Mouse (Mus musculus): Measurements from ENCODE around the gene Obox3. TPM values are rescaled to one million over a fixed set of nuclear protein-coding genes. Genes with fewer than 3 reads are reported as not detected.
"Not testable (repeated sequence)": the region's sequence is repeated elsewhere in the genome, so short reads cannot be mapped to it uniquely, and the experiment has no call there.

The Obox3 gene
- polyA plus RNA-seq (2015; fragmentation: Nextera tagmentation; extraction: Ambion mirVana): not detected in 2 replicates

- 23% methylated on average over 1 of the region's 1 CpGs for WGBS
- not testable (repeated sequence) for H3K4me3 ChIP-seq (ENCODE audit: low read length); ATAC-seq (ENCODE audit: low FRiP score, low TSS enrichment)
Measured at GRCm38 (mm10) chr7:15639802-15640201, at the start of gene Obox3. Gene Obox3, minus strand, starts transcription at chr7:15639902.

GRCm38 (mm10) chr7:15509411-15509810 is 130.3 kb downstream of the Obox3 start:
- H3K4me1 ChIP-seq (ENCODE audit: insufficient read depth, low read length); ATAC-seq (ENCODE audit: low FRiP score, low TSS enrichment); H3K9me3 ChIP-seq (ENCODE audit: low read length); H3K4me2 ChIP-seq (replicated peaks; ENCODE audit: low read depth, low read length); H3K4me3 ChIP-seq (ENCODE audit: low read length); H3K27ac ChIP-seq (ENCODE audit: low read length); H3K9ac ChIP-seq (replicated peaks; ENCODE audit: low read length); H3K36me3 ChIP-seq (ENCODE audit: insufficient read depth, low read length); H3K27me3 ChIP-seq (ENCODE audit: insufficient read depth, low read length): not testable (repeated sequence)
- WGBS: 88% methylated on average over 5 of the region's 5 CpGs

More at GRCm38 (mm10) chr7:15639802-15640201, at the start of gene Obox3:
- not testable (repeated sequence) for H3K4me1 ChIP-seq (ENCODE audit: insufficient read depth, low read length); H3K9me3 ChIP-seq (ENCODE audit: low read length); H3K36me3 ChIP-seq (ENCODE audit: insufficient read depth, low read length); H3K27ac ChIP-seq (ENCODE audit: low read length); H3K4me2 ChIP-seq (replicated peaks; ENCODE audit: low read depth, low read length); H3K27me3 ChIP-seq (ENCODE audit: insufficient read depth, low read length); H3K9ac ChIP-seq (replicated peaks; ENCODE audit: low read length)

Other genes with a start within 250 kb of the Obox3 start
- not detected in 2 replicates for gene Obox5, start 110.2 kb upstream of the Obox3 start, polyA plus RNA-seq (2015; fragmentation: Nextera tagmentation; extraction: Ambion mirVana)
- not detected in 2 replicates for gene Obox6, start 199.8 kb upstream of the Obox3 start, polyA plus RNA-seq (2015; fragmentation: Nextera tagmentation; extraction: Ambion mirVana)
- gene Crx, start 240.1 kb upstream of the Obox3 start, polyA plus RNA-seq (2015; fragmentation: Nextera tagmentation; extraction: Ambion mirVana): not detected in 2 replicates
- not detected in 2 replicates for gene Crxos, start 242.7 kb upstream of the Obox3 start, polyA plus RNA-seq (2015; fragmentation: Nextera tagmentation; extraction: Ambion mirVana)

Data from kidney, embryonic 16.5 days (tissue).